Mouse (Mus musculus) layer of hippocampus, adult 9-11 months (tissue): ENCODE results near the gene Mamstr.
A peak's percentile ranks its signal among the peaks of the same experiment; 100 is the strongest.
"Not testable (repeated sequence)": the region's sequence is repeated elsewhere in the genome, so short reads cannot be mapped to it uniquely, and the experiment has no call there.

Source experiments
- DNase-seq: peaks from one replicate; pipeline ENCODE4 v3.0.0; 2022

The Mamstr gene

DNA sequence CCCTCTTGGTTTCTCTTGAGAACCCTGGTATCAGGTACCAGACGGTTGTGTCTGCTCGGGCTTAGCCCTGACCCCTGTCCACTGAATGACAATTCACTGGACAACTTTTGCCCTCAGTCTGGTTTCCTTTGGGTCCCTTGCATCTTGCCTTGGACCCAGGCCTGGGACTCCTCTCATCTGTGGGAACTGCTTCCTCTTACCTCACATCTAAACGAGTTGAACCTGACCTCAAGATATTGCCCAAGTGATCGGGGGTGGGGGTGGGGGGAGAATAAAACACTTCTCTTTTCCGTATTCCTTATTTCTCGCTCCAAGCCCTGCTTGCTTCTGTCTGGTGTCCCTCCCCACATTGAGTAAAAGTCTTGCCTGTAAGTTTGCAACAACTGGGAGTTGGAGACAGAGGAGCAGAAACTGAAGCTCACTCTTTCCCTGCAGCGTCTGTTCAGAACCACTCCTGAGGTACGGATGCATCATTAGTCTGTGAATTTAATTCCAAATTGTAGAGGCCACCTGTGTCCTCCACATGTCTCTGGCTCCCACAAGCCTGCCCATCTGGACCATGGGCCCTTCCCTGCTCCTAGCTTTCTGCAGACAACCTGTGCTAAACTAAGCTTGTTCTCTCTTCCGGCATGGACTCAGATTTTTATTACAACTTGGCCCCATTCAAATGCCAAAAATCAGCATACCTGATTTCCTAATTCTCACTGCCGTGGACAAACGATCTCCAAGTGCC lies 21.1 kb downstream of the Mamstr start:
- DNase-seq = no peak

DNA sequence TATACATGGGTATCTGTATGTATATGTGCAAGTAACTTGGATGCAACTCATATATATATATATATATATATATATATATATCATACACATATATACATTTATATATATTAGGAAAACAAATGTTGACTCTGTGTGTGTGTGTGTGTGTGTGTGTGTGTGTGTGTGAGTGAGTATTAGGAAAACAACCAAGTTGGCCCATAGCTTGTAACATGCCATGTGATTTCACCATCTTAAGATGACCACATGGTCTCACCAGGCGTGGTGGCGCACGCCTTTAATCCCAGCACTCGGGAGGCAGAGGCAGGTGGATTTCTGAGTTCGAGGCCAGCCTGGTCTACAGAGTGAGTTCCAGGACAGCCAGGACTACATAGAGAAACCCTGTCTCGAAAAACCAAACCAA lies 21.9 kb downstream of the Mamstr start:
- DNase-seq = not testable (repeated sequence)

DNA sequence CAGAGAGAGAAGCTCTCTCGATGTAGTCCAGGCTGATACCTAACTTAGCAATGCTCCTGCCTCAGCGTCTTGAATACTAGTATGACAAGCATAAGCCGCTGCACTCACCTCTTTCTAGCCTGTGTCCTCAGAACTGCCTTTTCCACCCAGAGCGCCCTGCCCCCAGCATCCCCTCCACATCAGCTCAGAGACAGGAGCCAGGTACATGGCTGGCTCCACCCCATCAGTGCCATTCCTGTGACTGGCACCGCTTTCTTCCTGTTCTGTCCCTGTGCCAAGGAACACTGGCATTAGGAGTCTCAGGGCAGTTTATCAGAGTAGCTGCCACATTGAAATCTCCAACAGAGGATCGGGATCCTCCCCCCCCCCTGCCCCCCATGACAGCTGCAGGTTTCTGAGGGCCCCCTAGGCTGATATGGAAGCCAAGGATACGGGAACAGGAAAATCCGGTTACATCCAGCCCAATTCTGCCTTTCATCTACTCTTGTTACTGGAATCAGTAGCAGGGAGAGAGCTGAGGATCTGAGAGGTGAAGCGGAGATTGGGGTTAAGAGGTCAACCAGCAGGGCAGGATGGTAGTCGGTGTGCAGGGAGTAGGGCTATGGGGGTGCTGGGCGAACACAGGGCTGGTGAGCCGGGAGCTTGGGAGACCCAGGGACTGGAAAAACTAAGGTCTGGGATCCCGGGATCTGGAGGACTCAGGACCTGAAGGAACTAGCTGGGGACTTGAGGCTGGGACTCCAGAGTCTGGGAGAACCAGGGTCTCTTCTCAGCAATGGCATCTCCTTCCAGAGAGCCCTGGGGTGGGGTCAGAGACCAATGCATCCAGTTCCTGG lies 25.7 kb downstream of the Mamstr start:
- no peak for DNase-seq

DNA sequence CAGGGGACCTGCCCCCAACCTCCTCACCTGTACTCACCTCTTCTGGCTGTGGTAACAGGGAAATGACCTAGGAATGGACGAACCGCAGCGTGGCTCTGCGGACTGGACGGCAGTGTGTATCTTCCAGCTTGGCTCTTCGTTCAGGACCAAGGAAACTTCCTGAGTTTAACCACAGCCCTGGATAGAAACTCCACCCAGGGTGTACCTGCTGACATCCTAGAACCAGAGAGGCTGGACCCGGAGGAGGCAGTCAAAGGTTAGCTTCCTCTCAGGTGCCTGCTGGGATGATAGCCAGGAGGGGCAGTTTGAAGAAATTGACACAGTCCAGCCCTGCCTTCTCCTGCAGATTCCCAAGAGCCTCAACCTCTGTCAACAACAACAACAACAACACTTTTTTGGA lies 26.4 kb downstream of the Mamstr start, which contains the start of gene Fut2:
TSS of gene Fut2 (minus strand) at position 234 of the 400 bp plus-strand sequence.
- no peak for DNase-seq

DNA sequence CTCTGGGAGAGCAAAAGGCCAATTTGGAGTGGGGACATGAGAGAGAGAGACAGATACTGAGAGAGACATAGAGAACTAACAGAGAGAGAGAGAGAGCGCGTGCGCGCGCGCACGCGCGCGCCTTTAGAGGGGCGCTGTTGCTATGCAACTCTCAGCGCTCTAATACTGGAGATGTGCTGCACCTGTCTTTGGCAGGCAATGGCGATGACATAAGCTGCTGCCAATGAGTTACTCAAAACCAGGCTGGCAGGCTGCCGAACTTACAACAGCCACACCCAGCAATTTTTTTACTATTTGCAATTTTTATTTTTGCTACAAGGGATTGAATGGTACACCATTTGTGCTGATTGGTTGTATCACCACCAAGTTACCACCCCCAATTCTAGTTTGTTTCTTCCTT lies 28.0 kb downstream of the Mamstr start:
- DNase-seq = peak; percentile 69

DNA sequence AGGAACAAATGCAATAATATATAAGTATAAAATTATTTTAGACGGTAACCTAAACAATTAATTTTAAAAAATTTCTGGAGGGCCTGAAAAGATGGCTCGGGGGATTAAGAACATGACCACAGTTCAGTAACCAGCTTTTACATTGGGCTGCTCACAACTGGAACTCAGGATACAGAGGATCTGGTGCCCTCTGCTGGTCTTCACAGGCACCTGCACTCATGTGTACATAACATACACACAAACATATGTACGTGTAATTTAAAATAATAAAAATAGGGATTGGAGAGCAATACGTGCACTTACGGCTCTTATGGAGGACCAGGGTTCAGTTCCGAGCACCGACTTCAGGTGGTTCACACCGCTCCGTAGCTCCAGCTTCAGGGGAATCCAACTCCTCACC lies 29.1 kb downstream of the Mamstr start:
- DNase-seq = no peak

DNA sequence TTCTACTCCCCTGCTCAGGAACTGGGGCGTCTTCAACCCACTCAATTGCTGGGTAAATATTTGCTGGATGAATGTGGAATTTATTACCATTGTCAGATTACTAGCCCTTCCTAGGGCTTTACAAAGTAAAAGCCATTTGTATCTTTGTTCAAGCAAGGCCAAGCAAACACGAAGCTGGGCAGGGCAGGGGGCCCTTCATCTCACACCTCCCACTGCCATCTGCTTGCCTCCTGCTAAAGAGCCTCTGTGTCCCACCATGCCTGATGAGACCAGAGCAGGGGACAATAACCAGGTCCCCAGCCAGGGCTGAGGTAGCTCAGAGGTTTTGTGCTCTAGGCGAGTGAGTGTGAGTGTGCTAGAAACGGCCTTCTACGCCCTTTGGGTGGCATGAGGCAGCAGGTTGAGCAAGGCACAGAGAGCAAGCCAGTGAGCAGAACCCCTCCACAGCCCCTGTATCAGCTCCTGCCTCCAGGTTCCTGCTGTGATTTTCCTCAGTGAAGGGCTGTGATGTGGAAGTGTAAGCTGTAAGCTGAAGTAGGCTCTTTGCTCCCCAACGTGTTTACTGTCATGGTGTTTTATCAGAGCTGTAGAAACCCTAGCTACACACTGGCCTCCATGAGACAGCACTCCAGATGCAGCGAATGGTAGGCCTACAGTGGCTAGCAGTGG lies 38.0 kb downstream of the Mamstr start:
- DNase-seq = no peak

DNA sequence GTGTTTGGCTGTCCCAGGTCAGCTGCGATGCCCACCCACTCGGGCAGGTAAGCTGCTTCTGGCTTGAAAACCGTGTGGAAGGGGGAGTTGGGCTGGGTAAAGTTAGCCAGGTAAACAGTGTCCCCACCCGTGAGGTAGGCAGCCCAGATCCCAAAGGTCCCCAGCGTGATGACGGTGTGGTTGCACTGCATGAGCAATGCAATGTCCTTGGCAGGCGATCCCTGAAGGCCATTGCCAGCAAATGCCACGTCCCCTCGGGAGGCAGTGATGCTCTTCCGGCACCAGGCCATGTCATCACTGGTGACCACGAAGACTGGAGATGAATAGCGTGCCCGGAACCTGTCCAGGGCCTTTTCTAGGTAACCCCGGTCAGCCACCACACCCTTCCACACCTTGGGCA lies 38.7 kb downstream of the Mamstr start:
- DNase-seq = no peak

DNA sequence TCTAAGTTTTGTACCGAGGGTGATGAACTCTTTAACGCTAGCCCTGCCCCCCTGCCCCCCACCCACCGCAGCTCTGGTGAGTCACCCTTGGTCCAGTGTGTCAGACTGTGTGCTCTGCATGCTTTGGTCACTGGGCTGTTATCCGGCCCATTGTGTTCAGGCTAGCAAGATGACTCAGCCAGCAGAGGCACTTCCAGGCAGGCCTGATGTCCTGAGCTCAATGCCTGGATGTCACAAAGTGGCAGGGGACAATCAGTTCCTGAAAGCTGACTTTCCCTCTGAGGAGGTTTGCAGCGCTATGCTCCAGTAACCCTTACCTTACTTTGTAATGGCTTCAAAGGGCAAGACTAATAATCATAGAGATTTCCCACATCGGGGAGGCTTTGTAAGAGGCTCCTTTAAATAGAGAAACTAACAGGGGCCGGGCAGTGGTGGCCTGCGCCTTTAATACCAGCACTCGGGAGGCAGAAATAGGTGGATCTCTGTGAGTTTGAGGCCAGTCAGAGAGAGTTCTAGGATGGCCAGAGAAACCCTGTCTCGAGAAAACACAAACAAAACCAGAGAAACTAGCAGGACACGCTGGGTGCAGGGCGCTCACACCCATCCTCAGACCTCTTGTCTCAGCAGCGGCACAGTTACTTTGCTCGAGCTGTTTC lies 40.3 kb downstream of the Mamstr start:
- no peak for DNase-seq

DNA sequence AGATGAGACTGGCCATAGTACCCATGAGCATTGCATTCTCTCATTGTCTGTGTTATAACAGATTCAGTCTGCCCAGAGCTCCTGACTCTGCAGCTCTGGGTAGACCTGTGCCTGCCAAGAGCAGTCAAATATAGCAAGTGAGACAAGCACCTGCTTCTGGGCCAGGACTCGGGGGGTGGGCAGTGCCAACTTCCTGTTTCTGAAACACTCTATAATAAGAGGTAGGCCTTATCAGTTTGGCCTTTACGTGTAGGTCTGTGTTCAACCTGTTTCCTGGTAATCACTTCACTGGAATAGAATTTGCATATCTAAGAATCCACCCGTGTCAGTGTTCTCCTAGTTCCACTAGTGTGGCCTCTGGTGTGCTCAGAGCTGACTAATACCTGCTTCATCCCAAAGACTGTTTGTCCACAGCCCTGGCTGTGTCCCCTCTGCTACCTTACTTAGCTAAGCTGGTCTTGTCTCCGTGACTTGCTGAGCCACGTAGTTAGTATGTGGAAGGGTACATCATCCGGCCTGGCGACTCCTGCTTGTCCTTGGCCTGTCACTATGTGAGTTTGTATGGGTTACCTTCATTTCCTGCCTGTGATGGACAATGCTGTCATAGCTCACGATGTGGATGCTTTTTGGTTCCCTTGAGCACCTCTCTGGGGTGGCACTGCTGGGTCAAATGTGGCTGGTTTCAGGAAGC lies 41.4 kb downstream of the Mamstr start:
- no peak for DNase-seq

DNA sequence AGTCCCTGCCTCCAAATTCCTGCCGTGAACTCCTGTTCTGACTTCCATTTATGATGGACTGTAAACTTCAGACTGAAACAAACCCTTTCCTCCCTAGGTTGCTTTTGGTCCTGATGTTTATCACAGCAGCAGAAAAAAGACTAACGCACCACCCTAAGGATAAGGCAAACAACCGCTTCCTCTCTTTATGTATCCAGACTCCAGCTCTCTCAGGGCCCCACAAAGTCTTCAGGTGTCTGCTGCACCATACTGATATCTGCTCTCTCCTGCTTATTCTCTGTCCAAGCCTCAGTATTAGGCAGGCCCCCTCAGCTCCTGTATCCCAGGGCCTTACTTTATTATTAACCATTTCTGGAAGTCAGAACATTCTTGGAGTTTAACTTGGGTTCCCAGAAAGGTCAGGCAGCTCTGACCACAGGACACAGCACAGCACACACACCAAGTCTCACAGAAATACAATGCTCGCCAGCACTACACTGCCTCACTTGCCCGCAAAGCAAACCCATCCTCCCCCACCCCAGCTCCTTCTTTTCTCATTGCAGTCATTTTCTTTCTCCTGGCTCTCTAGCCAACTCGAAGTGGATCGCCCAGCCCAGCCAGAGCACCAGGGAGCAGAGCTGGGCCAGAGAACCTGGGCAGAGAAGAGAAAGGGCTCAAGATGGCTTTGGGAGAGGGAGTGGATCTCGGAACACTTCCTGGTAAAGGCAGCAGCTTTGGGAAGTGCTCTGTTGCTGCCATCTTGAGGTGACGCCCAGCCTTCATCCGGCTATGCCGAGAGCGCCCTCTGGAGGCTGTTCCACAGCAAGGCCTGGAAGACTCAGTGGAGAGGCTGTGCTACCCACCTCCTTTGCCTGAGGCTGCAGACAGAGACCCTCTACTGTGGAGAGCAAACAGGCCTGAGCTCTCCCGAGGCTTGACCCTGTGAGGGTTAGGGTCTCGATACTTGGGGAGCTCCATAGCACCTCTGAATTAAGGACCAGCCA lies 42.7 kb downstream of the Mamstr start:
- DNase-seq = peak; percentile 88

DNA sequence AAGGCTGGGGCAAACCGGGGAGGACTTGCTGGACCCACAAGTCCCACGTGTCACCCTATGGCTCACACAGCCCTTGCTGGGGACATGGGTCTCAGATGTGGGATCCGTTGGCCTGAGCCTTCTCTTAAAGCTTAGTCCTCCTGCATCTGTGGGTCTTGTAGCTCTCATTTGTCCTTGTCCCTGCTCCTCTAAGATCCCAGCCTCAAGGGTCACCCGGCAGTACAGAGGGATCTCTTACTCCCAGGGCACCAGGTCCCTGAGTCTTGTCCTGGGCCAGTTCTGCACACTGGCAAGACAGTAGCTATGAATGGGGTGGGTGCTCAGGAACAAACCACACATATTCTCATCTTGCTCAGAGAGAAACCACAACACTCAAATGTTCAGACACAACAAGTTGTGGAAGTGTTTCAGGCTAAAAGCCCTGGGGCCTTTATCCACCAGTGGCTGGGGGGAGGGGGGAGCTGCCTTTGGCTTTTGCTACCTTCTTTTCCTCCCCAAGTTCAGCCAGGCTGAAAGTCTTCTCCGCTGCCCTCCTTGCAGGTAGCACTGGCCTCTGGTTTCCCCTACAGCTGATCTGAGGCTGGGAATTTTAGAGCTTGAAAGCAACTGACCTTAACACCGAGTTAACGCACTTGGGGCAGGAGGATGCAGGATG lies 43.7 kb downstream of the Mamstr start, which contains the start of gene Ntn5:
TSS of gene Ntn5 (plus strand) at position 627 of the 655 bp plus-strand sequence.
- no peak for DNase-seq

DNA sequence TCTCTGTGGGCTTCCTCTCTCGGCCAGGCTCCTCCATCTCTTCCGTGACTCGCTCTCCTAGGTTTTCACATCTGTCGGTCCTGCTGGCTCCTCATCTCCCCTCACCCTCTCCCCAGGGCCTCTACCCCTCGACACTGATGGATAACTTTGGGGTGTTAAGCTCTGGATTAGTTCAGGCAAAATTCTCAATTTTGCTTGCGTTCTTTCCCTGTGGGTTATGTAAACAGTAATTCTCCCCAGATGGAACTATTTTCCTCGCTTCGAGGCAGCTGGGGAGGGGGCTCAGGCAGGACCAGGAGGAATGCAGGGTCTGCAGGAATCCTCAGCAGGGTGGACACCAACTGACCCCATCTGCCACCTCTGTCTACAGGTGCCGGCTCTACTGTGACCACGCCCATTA lies 46.0 kb downstream of the Mamstr start:
- DNase-seq = no peak

DNA sequence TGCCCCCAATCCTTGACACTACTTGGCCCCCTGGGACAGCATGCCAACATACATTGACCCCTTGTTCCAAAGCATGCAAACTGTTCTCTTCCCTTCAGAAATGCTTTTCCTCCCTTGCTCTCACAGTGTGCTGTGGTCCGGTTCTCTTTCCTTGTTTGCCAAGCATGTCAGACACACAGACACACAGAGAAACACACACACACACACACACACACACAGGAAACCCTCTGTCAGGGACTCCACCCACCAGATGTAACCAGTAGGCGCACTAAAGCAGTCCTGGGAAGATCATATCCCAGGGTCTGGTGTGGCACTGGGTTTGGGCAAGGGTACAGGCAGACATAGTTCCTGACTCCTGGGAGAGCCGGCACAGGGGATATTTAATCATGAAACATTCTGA lies 47.1 kb downstream of the Mamstr start:
- DNase-seq = no peak

DNA sequence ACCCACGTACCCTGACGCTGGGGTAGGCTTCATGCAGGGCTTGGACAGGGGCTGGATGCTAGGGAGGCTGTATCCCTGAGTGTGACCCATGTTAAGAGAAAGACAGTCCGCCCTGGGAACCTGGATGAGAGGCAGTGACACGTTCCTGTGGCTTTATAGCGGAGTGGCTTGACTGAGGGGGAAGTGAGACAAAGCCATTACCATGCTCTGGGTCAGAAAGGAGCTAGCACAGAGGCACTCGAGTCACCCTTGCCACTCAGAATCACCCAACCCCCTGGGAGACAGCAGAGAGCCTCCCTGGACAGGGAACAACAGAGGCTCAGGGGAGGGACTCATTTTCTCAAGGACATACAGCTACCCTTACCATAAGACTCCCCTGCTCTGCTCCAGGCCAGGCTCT lies 49.3 kb downstream of the Mamstr start:
- no peak for DNase-seq

DNA sequence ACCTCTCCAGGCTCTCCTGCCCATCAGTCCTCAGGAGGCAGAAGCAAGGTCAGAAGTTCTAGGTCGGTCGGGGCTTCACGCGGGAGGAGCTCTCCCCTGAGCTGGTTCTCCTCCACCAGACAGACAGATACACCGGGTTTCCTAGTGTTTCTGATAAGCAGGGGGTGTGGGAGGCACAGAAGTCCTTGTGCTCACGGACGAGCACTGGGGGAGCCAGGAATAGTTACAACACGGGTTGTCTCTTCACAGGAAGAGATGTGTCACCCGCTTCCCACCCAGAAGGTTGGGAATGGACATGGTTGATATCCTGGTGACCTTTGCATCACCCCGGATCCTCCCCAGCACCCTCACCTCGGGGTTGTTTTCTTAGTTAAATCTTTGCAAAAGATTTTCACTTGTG lies 50.0 kb downstream of the Mamstr start:
- DNase-seq = no peak

DNA sequence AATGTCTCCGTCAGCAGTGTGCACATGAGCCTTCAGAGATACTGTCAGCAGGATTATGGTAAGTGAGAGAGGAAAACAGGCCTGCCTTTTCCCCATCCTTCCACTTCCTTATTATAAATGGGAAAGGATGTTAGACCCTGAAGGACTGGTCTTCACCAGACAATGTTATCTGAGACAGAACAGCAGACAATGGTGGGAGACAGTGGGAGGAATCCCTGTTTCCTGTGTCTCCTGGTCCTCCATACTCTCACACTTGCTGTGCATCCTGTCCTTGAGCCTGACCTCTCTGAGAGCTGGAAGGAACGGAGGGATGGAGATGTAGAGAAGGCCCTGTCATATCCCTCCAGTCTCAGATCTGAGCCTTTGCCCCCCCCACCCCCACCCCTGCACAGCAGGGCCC lies 52.6 kb downstream of the Mamstr start:
- DNase-seq = no peak

DNA sequence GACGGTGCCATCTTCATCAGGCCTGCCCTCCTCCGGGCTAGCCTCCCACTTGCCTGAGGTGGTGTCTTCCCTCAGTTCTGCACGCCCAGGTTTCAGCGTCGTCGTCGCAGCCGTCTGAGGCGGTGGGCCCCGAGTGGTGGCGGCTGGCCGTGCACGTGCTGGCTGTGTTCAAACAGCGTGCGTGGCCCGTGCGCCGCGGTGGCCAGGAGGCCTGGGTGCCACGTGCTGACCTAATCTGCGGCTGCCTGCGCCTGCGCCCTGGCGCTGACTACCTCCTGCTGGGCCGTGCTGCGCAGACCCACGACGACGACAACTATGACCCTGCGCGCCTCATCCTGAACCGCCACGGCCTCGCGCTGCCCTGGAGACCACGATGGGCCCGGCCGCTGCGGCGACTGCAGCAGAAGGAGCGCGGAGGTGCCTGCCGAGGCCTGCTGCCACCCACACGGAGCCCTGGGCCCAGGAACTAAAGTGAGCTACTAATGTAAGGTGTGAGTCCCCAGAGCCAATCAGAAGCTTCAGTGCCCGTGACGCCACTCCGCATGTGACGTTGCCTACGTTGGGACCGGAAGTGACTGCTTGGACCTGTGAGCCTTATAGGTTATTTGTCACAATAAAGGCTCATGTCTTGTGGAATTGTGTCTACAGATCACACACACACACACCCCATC lies 54.3 kb downstream of the Mamstr start, which contains the start of gene Sec1:
TSS of gene Sec1 (minus strand) at position 482 of the 671 bp plus-strand sequence.
- DNase-seq = no peak

DNA sequence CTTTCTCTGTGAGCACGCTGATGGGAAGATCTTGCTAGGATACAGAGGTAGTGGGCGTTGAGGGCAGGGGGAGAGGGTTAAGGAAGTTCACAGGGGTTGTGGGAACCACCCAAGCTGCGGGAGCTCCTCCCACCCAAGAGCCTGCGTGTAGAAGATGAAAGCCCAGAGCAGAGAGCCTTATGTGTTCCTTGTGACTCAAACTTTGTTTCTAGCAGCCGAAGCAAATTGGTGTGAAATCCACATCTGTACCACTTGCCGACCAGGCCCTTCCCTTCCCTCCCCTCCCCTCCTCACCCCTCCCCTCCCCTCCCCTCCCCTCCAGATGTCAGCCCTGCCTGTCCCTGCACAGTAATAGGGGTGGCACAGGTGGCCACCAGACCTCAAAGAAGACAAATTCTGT lies 55.3 kb downstream of the Mamstr start:
- DNase-seq = no peak
